31 mouse cellular contexts compared by ENCODE assay signal in genomic region chr9:15096161-15096560, GRCm38 (mm10). TPM values are rescaled to one million over a fixed set of nuclear protein-coding genes. Genes with fewer than 3 reads are reported as not detected.
DNase-seq lines count a peak whose midpoint lies in the region; ATAC-seq lines count a peak whose summit lies in the region.
"Had no signal": no experiment of that assay in that cellular context is flagged by ENCODE, and none has a peak within 500 bp of the region (broad histone marks: within the 10 kb centered on the region; RNA-seq: fewer than 3 reads in every experiment).

No protein-coding gene starts in this region.

- 88% methylated on average over 1 of the region's 1 CpGs for WGBS in liver, embryonic 12.5 days (ENCODE audit: insufficient replicate concordance)

- no peaks in the 10 kb centered on the region for H3K36me3 ChIP-seq in liver, embryonic 12.5 days
- H3K36me3 ChIP-seq: embryonic facial prominence, embryonic 10.5 days; embryonic facial prominence, embryonic 13.5 days; forebrain, embryonic 12.5 days; forebrain, embryonic 15.5 days; heart, embryonic 12.5 days; heart, embryonic 15.5 days; hindbrain, embryonic 10.5 days; hindbrain, embryonic 13.5 days had no signal

- no peak overlapping the region for H3K4me2 ChIP-seq in liver, embryonic 12.5 days
- H3K4me2 ChIP-seq: embryonic facial prominence, embryonic 13.5 days; forebrain, embryonic 12.5 days; forebrain, embryonic 15.5 days; heart, embryonic 12.5 days; heart, embryonic 15.5 days; hindbrain, embryonic 13.5 days had no signal

- peaks cover 6% of the 10 kb centered on the region; the same call in 1 of the 2 replicates for H3K27me3 ChIP-seq in liver, embryonic 12.5 days (replicated peaks)
- H3K27me3 ChIP-seq: embryonic facial prominence, embryonic 13.5 days; forebrain, embryonic 15.5 days; heart, embryonic 15.5 days; hindbrain, embryonic 13.5 days had no signal

- ATAC-seq in CD4-positive, CD25-positive, alpha-beta regulatory T cell, adult 4 months: no peak
- no peak for ATAC-seq in liver, embryonic 12.5 days
- ATAC-seq: activated CD4-positive, CD25-positive, alpha-beta regulatory T cell, adult 4 months; forebrain, embryonic 15.5 days; hindbrain, embryonic 16.5 days had no signal

- peak; percentile 50 for DNase-seq in CD4-positive, CD25-positive, alpha-beta regulatory T cell, adult 2 months (ENCODE audit: low read depth, low spot score)
- DNase-seq in CD4-positive helper T cell, adult 2 months (ENCODE audit: low read depth, low spot score): peak; percentile 28
- peak; percentile 50 for DNase-seq in naive thymus-derived CD4-positive, alpha-beta T cell, adult 2 months (ENCODE audit: low read depth)
- DNase-seq in right cerebral cortex, postnatal 25 days: no peak
- no peak for DNase-seq in testis, postnatal 10 days (ENCODE audit: low spot score)
- DNase-seq: adrenal gland, adult 8-10 months; adrenal gland, postnatal 25 days; cerebellum, adult 11-12 months; cerebellum, adult 8-10 months; cerebellum, postnatal 10 days; cerebellum, postnatal 36 days; embryo, embryonic 11 days; gastrocnemius, postnatal 25 days; heart, adult 18-20 months; heart, postnatal 10 days; heart, postnatal 36 days had no signal

- H3K4me1 ChIP-seq in liver, embryonic 12.5 days: peaks cover 52% of the 10 kb centered on the region
- H3K4me1 ChIP-seq: embryonic facial prominence, embryonic 10.5 days; embryonic facial prominence, embryonic 13.5 days; forebrain, embryonic 12.5 days; forebrain, embryonic 15.5 days; heart, embryonic 12.5 days; heart, embryonic 15.5 days; hindbrain, embryonic 10.5 days; hindbrain, embryonic 13.5 days had no signal

- H3K9me3 ChIP-seq in liver, embryonic 12.5 days (replicated peaks): no peaks in the 10 kb centered on the region
- H3K9me3 ChIP-seq: embryonic facial prominence, embryonic 10.5 days; embryonic facial prominence, embryonic 13.5 days; forebrain, embryonic 12.5 days; forebrain, embryonic 15.5 days; heart, embryonic 12.5 days; heart, embryonic 15.5 days; hindbrain, embryonic 10.5 days; hindbrain, embryonic 13.5 days had no signal

- no peak overlapping the region for H3K27ac ChIP-seq in liver, embryonic 12.5 days
- H3K27ac ChIP-seq: embryonic facial prominence, embryonic 10.5 days; embryonic facial prominence, embryonic 13.5 days; forebrain, embryonic 12.5 days; forebrain, embryonic 15.5 days; heart, embryonic 15.5 days; hindbrain, embryonic 10.5 days; hindbrain, embryonic 13.5 days had no signal

- no peak overlapping the region for H3K9ac ChIP-seq in liver, embryonic 12.5 days
- H3K9ac ChIP-seq: embryonic facial prominence, embryonic 13.5 days; forebrain, embryonic 12.5 days; forebrain, embryonic 15.5 days; heart, embryonic 12.5 days; heart, embryonic 15.5 days; hindbrain, embryonic 13.5 days had no signal

- H3K4me3 ChIP-seq in liver, embryonic 12.5 days: no peak overlapping the region
- H3K4me3 ChIP-seq: embryonic facial prominence, embryonic 10.5 days; embryonic facial prominence, embryonic 13.5 days; erythroblast, embryonic 14.5 days; forebrain, embryonic 12.5 days; forebrain, embryonic 15.5 days; heart, embryonic 12.5 days; heart, embryonic 15.5 days; hindbrain, embryonic 10.5 days; hindbrain, embryonic 13.5 days had no signal

RNA-seq across cellular contexts. Expression of gene Hephl1, which starts 15.7 kb away (rescaled TPM):
- polyA plus RNA-seq in CD4-positive, CD25-positive, alpha-beta regulatory T cell, adult 4 months (2017; shearing (Covaris generic)): not detected
- polyA plus RNA-seq in liver, embryonic 12.5 days (2016; fragmentation: Nextera tagmentation; extraction: Ambion mirVana): not detected in 2 replicates
- polyA plus RNA-seq: activated CD4-positive, CD25-positive, alpha-beta regulatory T cell, adult 4 months; brain, embryonic 14.5 days; cortical plate, adult 2 months; embryonic facial prominence, embryonic 10.5 days; erythroblast, embryonic 14.5 days; forebrain, embryonic 12.5 days; forebrain, embryonic 15.5 days; heart, embryonic 12.5 days; hindbrain, embryonic 10.5 days; hindbrain, embryonic 13.5 days; hindbrain, embryonic 16.5 days had no signal

RNA-seq across cellular contexts. Expression of gene Panx1, which starts 50.9 kb away (rescaled TPM):
- 10 to 100 TPM; 16.1 to 23.4 TPM for polyA plus RNA-seq in CD4-positive, CD25-positive, alpha-beta regulatory T cell, adult 4 months (2017; shearing (Covaris generic))
- polyA plus RNA-seq in liver, embryonic 12.5 days (2016; fragmentation: Nextera tagmentation; extraction: Ambion mirVana): 13.1 and 14.1 TPM in 2 replicates

Comparison
In these comparisons a context has a peak if more than half of its experiments do, and no peak if none do; other contexts are left out.
1. DNase-seq: peak in CD4-positive, CD25-positive, alpha-beta regulatory T cell, adult 2 months (single experiment), CD4-positive helper T cell, adult 2 months (single experiment) and naive thymus-derived CD4-positive, alpha-beta T cell, adult 2 months (single experiment); none in right cerebral cortex, postnatal 25 days (single experiment) and testis, postnatal 10 days (single experiment).